8 mouse cellular contexts compared by ENCODE assay signal in genomic region chr14:14481840-14482239, GRCm38 (mm10).
DNase-seq lines count a peak whose midpoint lies in the region; ATAC-seq and TF ChIP-seq lines count a peak whose summit lies in the region.

No protein-coding gene starts in this region.

- H3K27ac ChIP-seq in ES-Bruce4 (ENCODE audit: insufficient read depth, low read length) = no peak overlapping the region

- intact Hi-C loops in left cerebral cortex, postnatal 25 days (cut with DNase I) = loop anchor here (5.0 kb wide), 2 partner anchors 380 to 1715 kb away; no protein-coding TSS in a partner anchor

- ATAC-seq in hematopoietic stem cell, adult 5-6 weeks (replicated peaks in 1 of 2; ENCODE audit: insufficient read depth in 1 of 2, low FRiP score in 2 of 2, low TSS enrichment in 1 of 2, low read depth in 1 of 2, poor library complexity in 2 of 2, severe bottlenecking in 2 of 2) = peak; percentile 67 to 74

- TF ChIP-seq EP300 in ES-Bruce4 (IDR thresholded peaks at IDR 0.05; ENCODE audit: insufficient read depth, low read depth, low read length) = no peak

- H3K27me3 ChIP-seq in ES-Bruce4 (ENCODE audit: control insufficient read depth, insufficient read depth, low read length, poor library complexity, severe bottlenecking) = no peaks in the 10 kb centered on the region

- TF ChIP-seq POLR2A in ES-Bruce4 (IDR thresholded peaks at IDR 0.05; ENCODE audit: insufficient read depth, low read length) = no peak

- H3K36me3 ChIP-seq in ES-Bruce4 (ENCODE audit: control insufficient read depth, insufficient read depth, low read length, poor library complexity, severe bottlenecking) = no peaks in the 10 kb centered on the region

- peaks cover 4% of the 10 kb centered on the region; the same call in 1 of the 2 replicates for H3K9me3 ChIP-seq in ES-Bruce4 (replicated peaks; ENCODE audit: control insufficient read depth, insufficient read depth, low read length, poor library complexity, severe bottlenecking)

- H3K4me1 ChIP-seq in ES-Bruce4 (ENCODE audit: control insufficient read depth, insufficient read depth, low read length) = no peaks in the 10 kb centered on the region

- no peak overlapping the region for H3K9ac ChIP-seq in ES-Bruce4 (ENCODE audit: low read depth, poor library complexity, severe bottlenecking)

- peak; percentile 48 for DNase-seq in layer of hippocampus, adult 11-12 months (ENCODE audit: low spot score)
- no peak for DNase-seq in layer of hippocampus, postnatal 36 days
- peak; percentile 81 for DNase-seq in adipocyte (ENCODE audit: low spot score)
- peak; percentile 21 to 64 for DNase-seq in left cerebral cortex, postnatal 25 days (ENCODE audit: low spot score in 2 of 2)
- peak; percentile 10 for DNase-seq in telencephalon, adult 2 months (ENCODE audit: low read depth, low spot score)
- no peak for DNase-seq in ovary, adult 18-20 months (ENCODE audit: low spot score)

- peak; percentile 4 for TF ChIP-seq CTCF in ES-Bruce4 (IDR thresholded peaks at IDR 0.05; ENCODE audit: low read depth, low read length)

- H3K4me3 ChIP-seq in ES-Bruce4 (ENCODE audit: low read depth, low read length) = no peak overlapping the region

Comparison
In these comparisons a context has a peak if more than half of its experiments do, and no peak if none do; other contexts are left out.
1. DNase-seq: peak in layer of hippocampus, adult 11-12 months (single experiment), adipocyte (single experiment), left cerebral cortex, postnatal 25 days (2 of 2) and telencephalon, adult 2 months (single experiment); none in layer of hippocampus, postnatal 36 days (0 of 2) and ovary, adult 18-20 months (single experiment).